ENCODE assay signal across 8 mouse cellular contexts in the genomic region with DNA sequence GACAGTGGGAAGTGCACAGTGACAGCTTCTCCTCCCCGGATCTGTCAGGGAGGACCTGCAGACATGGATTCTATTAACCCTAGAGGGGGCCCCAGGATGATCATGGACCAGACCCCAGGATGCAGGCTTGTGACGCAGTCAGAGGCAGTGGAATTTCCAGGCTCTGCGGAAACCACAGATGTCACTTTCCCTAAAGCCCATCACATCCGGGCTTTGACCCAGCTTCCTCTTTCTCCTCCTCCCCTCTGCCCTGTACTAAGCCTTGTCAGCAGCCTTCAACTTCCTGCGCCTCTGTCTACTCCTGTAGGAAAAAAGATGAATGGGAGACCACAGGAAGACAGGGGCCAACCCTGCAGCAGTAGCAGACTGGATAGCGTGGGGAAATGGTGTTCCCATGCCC. TPM values are rescaled to one million over a fixed set of nuclear protein-coding genes. Genes with fewer than 3 reads are reported as not detected.
DNase-seq lines count a peak whose midpoint lies in the region; ATAC-seq lines count a peak whose summit lies in the region.

No protein-coding gene starts in this region.

- 51% methylated on average over 6 of the region's 6 CpGs for WGBS in neural tube, embryonic 11.5 days
- 30% methylated on average over 6 of the region's 6 CpGs for WGBS in kidney, embryonic 15.5 days
- 26% methylated on average over 6 of the region's 6 CpGs for WGBS in stomach, embryonic 16.5 days

- H3K4me3 ChIP-seq in neural tube, embryonic 11.5 days (ENCODE audit: low read depth, low read length) = no peak overlapping the region
- H3K4me3 ChIP-seq in kidney, embryonic 15.5 days (replicated peaks) = peak overlapping the region; percentile 3; the same call in 1 of the 2 replicates
- H3K4me3 ChIP-seq in stomach, embryonic 16.5 days (replicated peaks; ENCODE audit: low read length) = no peak overlapping the region

- peaks cover 9% of the 10 kb centered on the region for H3K4me1 ChIP-seq in neural tube, embryonic 11.5 days (ENCODE audit: control insufficient read depth, insufficient read depth, low read length)
- peaks cover 48% of the 10 kb centered on the region for H3K4me1 ChIP-seq in kidney, embryonic 15.5 days
- peaks cover 14% of the 10 kb centered on the region for H3K4me1 ChIP-seq in stomach, embryonic 16.5 days (ENCODE audit: control insufficient read depth, insufficient read depth, low read length)

- H3K9ac ChIP-seq in neural tube, embryonic 11.5 days (ENCODE audit: low read length) = peak overlapping the region; percentile 8; the same call in 1 of the 2 replicates
- no peak overlapping the region for H3K9ac ChIP-seq in kidney, embryonic 15.5 days
- H3K9ac ChIP-seq in stomach, embryonic 16.5 days (ENCODE audit: low read length) = peak overlapping the region; percentile 47; the same call in 1 of the 2 replicates

- ATAC-seq in neural tube, embryonic 11.5 days (ENCODE audit: insufficient read depth, low FRiP score, low TSS enrichment) = no peak
- no peak; the same call in 1 of the 2 replicates for ATAC-seq in kidney, embryonic 15.5 days (replicated peaks; ENCODE audit: low FRiP score)
- no peak for ATAC-seq in stomach, embryonic 16.5 days (ENCODE audit: insufficient read depth, low FRiP score)

- H3K27ac ChIP-seq in neural tube, embryonic 11.5 days (ENCODE audit: low read depth, low read length) = no peak overlapping the region; the same call in 1 of the 2 replicates
- peak overlapping the region; percentile 85 for H3K27ac ChIP-seq in kidney, embryonic 15.5 days
- H3K27ac ChIP-seq in stomach, embryonic 16.5 days (ENCODE audit: low read length) = peak overlapping the region; percentile 25; the same call in 1 of the 2 replicates

- peaks cover 4% of the 10 kb centered on the region for H3K27me3 ChIP-seq in neural tube, embryonic 11.5 days (ENCODE audit: control insufficient read depth, insufficient read depth, low read length)
- peaks cover 13% of the 10 kb centered on the region; the same call in 1 of the 2 replicates for H3K27me3 ChIP-seq in kidney, embryonic 15.5 days
- peaks cover 8% of the 10 kb centered on the region for H3K27me3 ChIP-seq in stomach, embryonic 16.5 days (ENCODE audit: control insufficient read depth, insufficient read depth, low read length)

- no peak for DNase-seq in neural tube, embryonic 11.5 days (ENCODE audit: low spot score)
- DNase-seq in neural tube, embryonic 10.5 days (ENCODE audit: extremely low spot score, low spot score) = no peak
- DNase-seq in heart, adult 9 months (ENCODE audit: low spot score in 2 of 2) = peak; percentile 53 to 72
- peak; percentile 49 for DNase-seq in lung, postnatal 25 days (ENCODE audit: low spot score)
- DNase-seq in urinary bladder, postnatal 36 days (ENCODE audit: low spot score in 2 of 2) = no peak
- DNase-seq in cerebellum, postnatal 10 days = no peak

- no peaks in the 10 kb centered on the region for H3K9me3 ChIP-seq in neural tube, embryonic 11.5 days (ENCODE audit: control insufficient read depth, low read length)
- no peaks in the 10 kb centered on the region for H3K9me3 ChIP-seq in kidney, embryonic 15.5 days (replicated peaks)
- H3K9me3 ChIP-seq in stomach, embryonic 16.5 days (replicated peaks; ENCODE audit: control insufficient read depth, low read length) = no peaks in the 10 kb centered on the region

- H3K4me2 ChIP-seq in neural tube, embryonic 11.5 days (ENCODE audit: low read depth) = no peak overlapping the region
- H3K4me2 ChIP-seq in kidney, embryonic 15.5 days = peak overlapping the region; percentile 28; the same call in 1 of the 2 replicates
- H3K4me2 ChIP-seq in stomach, embryonic 16.5 days (ENCODE audit: low read depth, low read length) = no peak overlapping the region

- no peaks in the 10 kb centered on the region for H3K36me3 ChIP-seq in neural tube, embryonic 11.5 days (ENCODE audit: control insufficient read depth, insufficient read depth, low read length)
- H3K36me3 ChIP-seq in kidney, embryonic 15.5 days = no peaks in the 10 kb centered on the region
- H3K36me3 ChIP-seq in stomach, embryonic 16.5 days (ENCODE audit: control insufficient read depth, insufficient read depth, low read length) = no peaks in the 10 kb centered on the region

RNA-seq across cellular contexts. Expression of a gene that starts 5.6 kb away (rescaled TPM):
- polyA plus RNA-seq in neural tube, embryonic 11.5 days (2014; fragmentation: Nextera tagmentation; extraction: Ambion mirVana) = not detected in 2 replicates
- not detected in 2 replicates for polyA plus RNA-seq in kidney, embryonic 15.5 days (2015; fragmentation: Nextera tagmentation; extraction: Ambion mirVana)
- polyA plus RNA-seq in stomach, embryonic 16.5 days (2015; fragmentation: Nextera tagmentation; extraction: Ambion mirVana) = not detected in 2 replicates

RNA-seq across cellular contexts. Expression of a gene that starts 5.8 kb away (rescaled TPM):
- polyA plus RNA-seq in neural tube, embryonic 11.5 days (2014; fragmentation: Nextera tagmentation; extraction: Ambion mirVana) = not detected in 2 replicates
- polyA plus RNA-seq in kidney, embryonic 15.5 days (2015; fragmentation: Nextera tagmentation; extraction: Ambion mirVana) = not detected in 2 replicates
- polyA plus RNA-seq in stomach, embryonic 16.5 days (2015; fragmentation: Nextera tagmentation; extraction: Ambion mirVana) = not detected in 2 replicates

RNA-seq across cellular contexts. Expression of a gene that starts 16.8 kb away (rescaled TPM):
- polyA plus RNA-seq in neural tube, embryonic 11.5 days (2014; fragmentation: Nextera tagmentation; extraction: Ambion mirVana) = 1,866 and 1,920 TPM in 2 replicates
- 881 and 886 TPM in 2 replicates for polyA plus RNA-seq in kidney, embryonic 15.5 days (2015; fragmentation: Nextera tagmentation; extraction: Ambion mirVana)
- polyA plus RNA-seq in stomach, embryonic 16.5 days (2015; fragmentation: Nextera tagmentation; extraction: Ambion mirVana) = 259 and 296 TPM in 2 replicates

RNA-seq across cellular contexts. Expression of a gene that starts 35.2 kb away (rescaled TPM):
- polyA plus RNA-seq in neural tube, embryonic 11.5 days (2014; fragmentation: Nextera tagmentation; extraction: Ambion mirVana) = 27.6 and 31.7 TPM in 2 replicates
- polyA plus RNA-seq in kidney, embryonic 15.5 days (2015; fragmentation: Nextera tagmentation; extraction: Ambion mirVana) = 26.4 and 28.8 TPM in 2 replicates
- polyA plus RNA-seq in stomach, embryonic 16.5 days (2015; fragmentation: Nextera tagmentation; extraction: Ambion mirVana) = 28.0 and 30.5 TPM in 2 replicates

RNA-seq across cellular contexts. Expression of a gene that starts 45.9 kb away (rescaled TPM):
- polyA plus RNA-seq in neural tube, embryonic 11.5 days (2014; fragmentation: Nextera tagmentation; extraction: Ambion mirVana) = 243 and 258 TPM in 2 replicates
- 264 and 274 TPM in 2 replicates for polyA plus RNA-seq in kidney, embryonic 15.5 days (2015; fragmentation: Nextera tagmentation; extraction: Ambion mirVana)
- polyA plus RNA-seq in stomach, embryonic 16.5 days (2015; fragmentation: Nextera tagmentation; extraction: Ambion mirVana) = 195 and 205 TPM in 2 replicates

Comparison
In these comparisons a context has a peak if more than half of its experiments do, and no peak if none do; other contexts are left out.
1. DNase-seq: peak in heart, adult 9 months (2 of 2) and lung, postnatal 25 days (single experiment); none in neural tube, embryonic 11.5 days (single experiment), neural tube, embryonic 10.5 days (single experiment), urinary bladder, postnatal 36 days (0 of 2) and cerebellum, postnatal 10 days (0 of 2).